Mouse (Mus musculus) lung, adult 2 months (tissue): Measurements from ENCODE around the gene Ccdc88b.

Experiments
- CTCF ChIP-seq: fragments of 200-500 bp; IDR thresholded peaks from 2 replicates; pipeline ENCODE4 v1.5.1; 2011; ENCODE audit warnings: mild to moderate bottlenecking, low read length, control low read depth; ENCODE audit not compliant: insufficient read depth
- POLR2A ChIP-seq: fragments of 200-500 bp; IDR thresholded peaks from 2 replicates; pipeline ENCODE4 v1.6.1; 2011; ENCODE audit warnings: low read depth, mild to moderate bottlenecking, control low read depth, low read length, borderline replicate concordance; ENCODE audit errors: extremely low read depth

DNA sequence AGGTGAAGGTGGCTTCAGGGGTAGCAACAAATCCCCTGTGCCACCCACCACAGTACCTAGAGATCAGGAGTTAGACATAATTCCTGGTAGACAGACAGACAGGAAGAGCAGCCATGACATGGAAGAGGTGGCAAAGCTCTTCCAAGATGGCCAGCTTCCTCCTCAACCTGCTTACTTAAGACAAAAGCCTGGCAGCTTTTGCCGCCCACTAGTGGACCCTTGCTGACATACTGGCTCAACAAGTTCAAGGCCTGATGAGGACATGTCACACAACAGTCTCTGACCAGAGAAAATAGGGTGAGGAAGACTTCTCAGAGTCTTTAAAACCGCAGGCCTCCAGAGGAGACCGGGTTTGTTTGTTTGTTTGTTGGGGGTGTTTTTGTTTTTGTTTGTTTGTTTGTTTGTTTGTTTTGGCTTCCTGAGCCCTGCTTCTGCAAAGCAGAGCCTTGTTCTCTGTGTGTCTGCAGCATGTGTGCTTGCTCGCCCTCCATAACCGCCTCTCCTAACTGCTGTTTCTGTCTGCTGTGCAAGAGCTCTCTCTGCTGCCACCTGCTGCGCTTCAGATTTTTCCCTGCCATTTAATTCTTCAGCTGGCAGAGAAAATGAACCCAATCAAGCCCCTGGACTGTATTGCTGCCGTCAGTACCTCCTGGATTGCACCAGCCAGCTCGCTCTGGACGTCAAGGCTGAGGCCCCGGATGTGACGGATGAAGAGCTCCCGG lies 1.6 kb downstream of the Ccdc88b start:
- peak; percentile 42 for TF ChIP-seq CTCF
- TF ChIP-seq POLR2A = no peak
